Mouse (Mus musculus) G1E (cell line): ENCODE data around the gene Rap1gap2.

Source experiments
- CTCF ChIP-seq: IDR thresholded peaks from 2 replicates; pipeline ENCODE4 v1.5.1; 2012; ENCODE audit warnings: low read depth, low read length, inconsistent platforms, mixed read lengths
- GATA1 ChIP-seq: IDR thresholded peaks from 2 replicates; pipeline ENCODE4 v1.6.1; 2012; ENCODE audit warnings: borderline replicate concordance, low read length, inconsistent platforms, mixed read lengths

DNA sequence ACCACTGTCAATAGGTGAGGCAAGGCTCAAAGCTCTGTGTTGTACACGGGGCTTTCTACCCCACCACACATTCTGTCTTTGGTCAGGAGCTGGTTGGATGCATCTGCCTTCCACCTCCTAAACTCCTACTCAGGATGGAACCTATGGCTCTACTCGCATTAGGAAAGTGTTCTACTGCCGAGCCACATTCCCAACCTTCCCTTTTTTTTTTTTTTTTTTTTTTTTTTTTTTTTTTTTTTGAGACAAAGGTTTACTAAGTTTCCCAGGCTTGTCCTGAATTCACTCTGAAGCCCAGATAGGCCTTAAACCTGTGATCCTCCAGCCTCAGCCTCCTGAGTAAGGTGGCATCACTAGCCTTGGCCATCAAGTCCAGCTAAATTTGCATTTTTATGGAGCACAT is 90.5 kb downstream of the Rap1gap2 start:
- TF ChIP-seq CTCF: no peak
- no peak for TF ChIP-seq GATA1
